Mouse (Mus musculus): Measurements from ENCODE around the gene Srbd1. TPM values are rescaled to one million over a fixed set of nuclear protein-coding genes. Genes with fewer than 3 reads are reported as not detected.

Gene Srbd1
- 21.0 and 22.3 TPM in 2 replicates for polyA plus RNA-seq (2015; fragmentation: Nextera tagmentation; extraction: Ambion mirVana)

- Histone ChIP-seq H3K27me3 (ENCODE audit: insufficient read depth, low read length) (no peaks in the 10 kb centered on the region), H3K4me1 (ENCODE audit: insufficient read depth, low read length) (peaks cover 15% of the 10 kb centered on the region), H3K4me3 (ENCODE audit: low read length) (peak within 1 kb of the TSS; percentile 85), H3K9me3 (ENCODE audit: low read length) (no peaks in the 10 kb centered on the region), H3K9ac (replicated peaks; ENCODE audit: low read length) (peak within 1 kb of the TSS; percentile 81), H3K4me2 (replicated peaks; ENCODE audit: low read depth, low read length) (peak within 1 kb of the TSS; percentile 91), H3K27ac (ENCODE audit: low read length) (peak within 1 kb of the TSS; percentile 92), H3K36me3 (ENCODE audit: insufficient read depth, low read length) (0 out of 2 replicates have a peak, but pooled peaks cover 3% of the 10 kb centered on the region)
- ATAC-seq (ENCODE audit: low FRiP score, low TSS enrichment): peak; percentile 93
- under 1% methylated on average over 25 of the region's 45 CpGs for WGBS
Measured at GRCm38 (mm10) chr17:86145079-86145951, at the start of gene Srbd1. Gene Srbd1, minus strand, starts transcription at chr17:86145175.

DNA sequence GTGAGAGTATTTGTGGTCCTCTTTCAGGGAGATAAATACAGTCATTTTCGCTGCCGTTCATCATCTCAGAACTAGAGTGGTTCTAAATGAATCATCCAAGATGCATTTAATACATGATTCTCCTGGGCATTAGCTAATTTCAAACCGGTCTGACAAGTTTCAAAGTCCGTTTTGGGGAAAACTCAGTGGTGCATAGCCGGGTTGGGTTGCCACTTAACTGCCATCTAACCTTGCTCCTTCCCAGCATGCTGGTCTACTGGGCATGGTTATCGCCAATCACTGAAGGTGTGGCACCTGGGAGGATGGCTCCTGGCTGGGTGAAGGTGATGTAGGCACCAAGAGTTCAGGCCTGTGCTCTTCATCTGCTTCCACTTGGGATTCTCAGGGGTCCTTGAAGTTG, 49.0 kb upstream of the Srbd1 start:
- no peaks in the 10 kb centered on the region for H3K9me3 ChIP-seq (ENCODE audit: low read length)
- H3K27ac ChIP-seq (ENCODE audit: low read length): no peak overlapping the region
- 0 out of 2 replicates have a peak, but pooled peaks have one; percentile 36 for ATAC-seq (ENCODE audit: low FRiP score, low TSS enrichment)
- H3K4me2 ChIP-seq (replicated peaks; ENCODE audit: low read depth, low read length): no peak overlapping the region
- no peak overlapping the region for H3K9ac ChIP-seq (replicated peaks; ENCODE audit: low read length)
- H3K4me3 ChIP-seq (ENCODE audit: low read length): no peak overlapping the region
- H3K36me3 ChIP-seq (ENCODE audit: insufficient read depth, low read length): no peaks in the 10 kb centered on the region
- peaks cover 49% of the 10 kb centered on the region for H3K4me1 ChIP-seq (ENCODE audit: insufficient read depth, low read length)
- WGBS: 64% methylated on average over 6 of the region's 6 CpGs
- H3K27me3 ChIP-seq (ENCODE audit: insufficient read depth, low read length): no peaks in the 10 kb centered on the region

GRCm38 (mm10) chr17:86187777-86188176, 42.8 kb upstream of the Srbd1 start:
- H3K27me3 ChIP-seq (ENCODE audit: insufficient read depth, low read length): no peaks in the 10 kb centered on the region
- no peaks in the 10 kb centered on the region for H3K9me3 ChIP-seq (ENCODE audit: low read length)
- no peak overlapping the region for H3K4me2 ChIP-seq (replicated peaks; ENCODE audit: low read depth, low read length)
- H3K9ac ChIP-seq (replicated peaks; ENCODE audit: low read length): no peak overlapping the region
- H3K36me3 ChIP-seq (ENCODE audit: insufficient read depth, low read length): no peaks in the 10 kb centered on the region
- no peak overlapping the region for H3K4me3 ChIP-seq (ENCODE audit: low read length)
- no peak for ATAC-seq (ENCODE audit: low FRiP score, low TSS enrichment)
- WGBS: 89% methylated on average over 1 of the region's 1 CpGs
- H3K27ac ChIP-seq (ENCODE audit: low read length): no peak overlapping the region
- peaks cover 23% of the 10 kb centered on the region for H3K4me1 ChIP-seq (ENCODE audit: insufficient read depth, low read length)

DNA sequence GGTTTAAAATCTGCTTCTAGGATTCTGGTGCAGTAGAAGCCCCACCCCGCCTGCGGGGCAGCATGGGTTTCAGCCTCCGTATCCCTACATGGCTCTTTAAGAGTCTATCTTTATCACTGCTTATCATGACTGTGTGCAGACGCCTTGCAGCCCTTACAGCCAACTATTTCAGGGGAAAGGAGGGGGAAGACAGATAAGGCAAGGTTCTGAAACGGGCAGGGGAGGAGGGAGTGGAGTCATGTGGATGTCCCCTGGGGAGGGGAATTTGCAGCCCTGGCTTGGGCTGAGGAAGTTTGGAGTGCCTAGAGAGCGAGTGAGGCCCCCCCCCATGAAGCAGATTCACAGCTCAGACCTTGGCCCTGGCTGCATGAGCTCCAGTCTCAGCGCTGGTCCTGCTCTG, 40.6 kb upstream of the Srbd1 start:
- Histone ChIP-seq H3K27me3 (ENCODE audit: insufficient read depth, low read length) (no peaks in the 10 kb centered on the region), H3K27ac (ENCODE audit: low read length) (0 out of 2 replicates have a peak overlapping the region, but pooled peaks have one; percentile 58), H3K4me2 (replicated peaks; ENCODE audit: low read depth, low read length) (peak overlapping the region; percentile 15; the same call in 1 of the 2 replicates), H3K9me3 (ENCODE audit: low read length) (no peaks in the 10 kb centered on the region), H3K4me1 (ENCODE audit: insufficient read depth, low read length) (peaks cover 23% of the 10 kb centered on the region), H3K9ac (replicated peaks; ENCODE audit: low read length) (no peak overlapping the region; the same call in 1 of the 2 replicates), H3K4me3 (ENCODE audit: low read length) (no peak overlapping the region), H3K36me3 (ENCODE audit: insufficient read depth, low read length) (no peaks in the 10 kb centered on the region)
- ATAC-seq (ENCODE audit: low FRiP score, low TSS enrichment): peak; percentile 82
- 40% methylated on average over 7 of the region's 7 CpGs for WGBS

GRCm38 (mm10) chr17:86184552-86185209, 39.7 kb upstream of the Srbd1 start:
- no peak overlapping the region for H3K4me3 ChIP-seq (ENCODE audit: low read length)
- H3K27ac ChIP-seq (ENCODE audit: low read length): peak overlapping the region; percentile 58
- peaks cover 23% of the 10 kb centered on the region for H3K4me1 ChIP-seq (ENCODE audit: insufficient read depth, low read length)
- no peak overlapping the region for H3K9ac ChIP-seq (replicated peaks; ENCODE audit: low read length)
- 59% methylated on average over 9 of the region's 9 CpGs for WGBS
- H3K27me3 ChIP-seq (ENCODE audit: insufficient read depth, low read length): no peaks in the 10 kb centered on the region
- ATAC-seq (ENCODE audit: low FRiP score, low TSS enrichment): no peak
- no peaks in the 10 kb centered on the region for H3K36me3 ChIP-seq (ENCODE audit: insufficient read depth, low read length)
- no peak overlapping the region for H3K4me2 ChIP-seq (replicated peaks; ENCODE audit: low read depth, low read length)
- no peaks in the 10 kb centered on the region for H3K9me3 ChIP-seq (ENCODE audit: low read length)

GRCm38 (mm10) chr17:86183788-86184187, 38.8 kb upstream of the Srbd1 start:
- 58% methylated on average over 2 of the region's 2 CpGs for WGBS
- no peak overlapping the region for H3K4me3 ChIP-seq (ENCODE audit: low read length)
- H3K27me3 ChIP-seq (ENCODE audit: insufficient read depth, low read length): no peaks in the 10 kb centered on the region
- H3K4me2 ChIP-seq (replicated peaks; ENCODE audit: low read depth, low read length): no peak overlapping the region
- H3K4me1 ChIP-seq (ENCODE audit: insufficient read depth, low read length): peaks cover 23% of the 10 kb centered on the region
- no peak for ATAC-seq (ENCODE audit: low FRiP score, low TSS enrichment)
- no peaks in the 10 kb centered on the region for H3K9me3 ChIP-seq (ENCODE audit: low read length)
- no peaks in the 10 kb centered on the region for H3K36me3 ChIP-seq (ENCODE audit: insufficient read depth, low read length)
- H3K27ac ChIP-seq (ENCODE audit: low read length): no peak overlapping the region
- no peak overlapping the region for H3K9ac ChIP-seq (replicated peaks; ENCODE audit: low read length)

- Histone ChIP-seq H3K27me3 (ENCODE audit: insufficient read depth, low read length) (no peaks in the 10 kb centered on the region), H3K36me3 (ENCODE audit: insufficient read depth, low read length) (0 out of 2 replicates have a peak, but pooled peaks cover 9% of the 10 kb centered on the region), H3K4me2 (replicated peaks; ENCODE audit: low read depth, low read length) (no peak overlapping the region), H3K4me1 (ENCODE audit: insufficient read depth, low read length) (no peaks in the 10 kb centered on the region), H3K9ac (replicated peaks; ENCODE audit: low read length) (0 out of 2 replicates have a peak overlapping the region, but pooled peaks have one; percentile 25), H3K4me3 (ENCODE audit: low read length) (no peak overlapping the region), H3K9me3 (ENCODE audit: low read length) (no peaks in the 10 kb centered on the region), H3K27ac (ENCODE audit: low read length) (no peak overlapping the region)
- ATAC-seq (ENCODE audit: low FRiP score, low TSS enrichment): no peak
- 84% methylated on average over 7 of the region's 7 CpGs for WGBS
Measured at GRCm38 (mm10) chr17:86176722-86177121, 31.7 kb upstream of the Srbd1 start.

DNA sequence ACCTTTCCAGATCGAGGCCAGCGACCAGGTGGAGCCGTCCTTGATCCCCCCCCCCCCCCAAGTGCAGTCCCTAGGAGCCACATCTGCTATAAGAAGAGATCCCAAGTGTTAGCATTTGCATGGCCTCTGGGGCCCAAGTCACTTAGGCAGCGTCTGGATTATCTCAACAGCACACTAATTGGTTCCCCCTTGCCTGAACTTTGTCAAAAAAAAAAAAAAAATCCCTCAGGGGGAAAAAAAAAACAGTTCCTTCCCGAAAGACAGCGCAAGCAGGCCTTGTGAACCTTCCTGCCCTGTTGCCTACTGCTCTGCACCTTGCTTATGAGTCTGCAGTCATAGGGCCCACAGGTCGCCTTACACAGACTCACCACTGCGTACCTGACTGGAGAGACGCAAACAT, 30.5 kb upstream of the Srbd1 start:
- no peaks in the 10 kb centered on the region for H3K27me3 ChIP-seq (ENCODE audit: insufficient read depth, low read length)
- H3K4me2 ChIP-seq (replicated peaks; ENCODE audit: low read depth, low read length): no peak overlapping the region
- WGBS: 61% methylated on average over 9 of the region's 9 CpGs
- H3K9ac ChIP-seq (replicated peaks; ENCODE audit: low read length): no peak overlapping the region
- H3K4me3 ChIP-seq (ENCODE audit: low read length): no peak overlapping the region
- no peak for ATAC-seq (ENCODE audit: low FRiP score, low TSS enrichment)
- no peaks in the 10 kb centered on the region for H3K9me3 ChIP-seq (ENCODE audit: low read length)
- no peak overlapping the region for H3K27ac ChIP-seq (ENCODE audit: low read length)
- H3K36me3 ChIP-seq (ENCODE audit: insufficient read depth, low read length): 0 out of 2 replicates have a peak, but pooled peaks cover 9% of the 10 kb centered on the region
- H3K4me1 ChIP-seq (ENCODE audit: insufficient read depth, low read length): peaks cover 1% of the 10 kb centered on the region; the same call in 1 of the 2 replicates

DNA sequence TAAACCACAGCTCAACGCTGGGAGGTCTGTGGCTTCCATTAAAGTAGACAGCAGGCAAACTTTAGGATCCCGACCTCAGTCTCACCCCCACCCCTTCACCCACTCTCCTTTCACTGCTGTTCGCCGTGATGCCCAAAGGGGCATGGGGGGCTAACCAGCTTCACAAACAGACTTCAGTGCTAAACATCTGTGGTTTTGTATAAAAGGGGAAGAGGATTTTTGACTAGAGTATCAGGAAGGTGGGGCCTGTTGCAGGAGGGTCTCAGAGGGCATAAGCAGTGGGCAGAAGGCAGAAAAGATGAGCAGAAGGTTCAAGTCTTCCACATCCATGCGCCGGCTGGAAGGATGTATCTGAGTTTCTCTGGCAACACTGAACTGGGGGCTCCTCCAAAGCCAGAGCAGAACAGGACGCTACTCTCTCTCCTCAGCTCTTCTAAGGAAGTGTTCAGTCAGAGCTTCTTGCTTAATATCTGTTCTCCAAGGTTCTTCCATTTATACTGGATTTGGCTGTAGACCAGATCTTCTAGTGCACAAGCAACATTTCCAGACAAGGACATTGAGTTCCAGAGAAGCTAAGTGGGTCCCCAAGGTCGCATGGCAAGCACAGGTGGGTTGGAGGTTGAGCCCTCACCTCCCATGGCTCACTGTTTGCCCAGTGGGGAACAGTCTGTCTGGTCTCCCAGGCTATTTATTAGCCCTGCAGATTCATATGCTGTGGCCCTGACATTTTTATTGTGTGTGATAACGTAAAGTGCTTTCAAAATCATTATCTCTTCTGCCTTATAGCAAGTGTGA, 25.4 kb upstream of the Srbd1 start:
- Histone ChIP-seq H3K27ac (ENCODE audit: low read length) (no peak overlapping the region), H3K36me3 (ENCODE audit: insufficient read depth, low read length) (0 out of 2 replicates have a peak, but pooled peaks cover 9% of the 10 kb centered on the region), H3K9me3 (ENCODE audit: low read length) (no peaks in the 10 kb centered on the region), H3K4me2 (replicated peaks; ENCODE audit: low read depth, low read length) (peak overlapping the region; percentile 93), H3K4me3 (ENCODE audit: low read length) (peak overlapping the region; percentile 70), H3K27me3 (ENCODE audit: insufficient read depth, low read length) (no peaks in the 10 kb centered on the region), H3K9ac (replicated peaks; ENCODE audit: low read length) (peak overlapping the region; percentile 56; the same call in 1 of the 2 replicates), H3K4me1 (ENCODE audit: insufficient read depth, low read length) (peaks cover 30% of the 10 kb centered on the region)
- WGBS: 54% methylated on average over 9 of the region's 9 CpGs
- no peak for ATAC-seq (ENCODE audit: low FRiP score, low TSS enrichment)

Data from kidney, embryonic 16.5 days (tissue).